Mouse (Mus musculus) heart, adult 8-10 months (tissue): ENCODE results near the gene Ldlrap1. TPM values are rescaled to one million over a fixed set of nuclear protein-coding genes. Genes with fewer than 3 reads are reported as not detected.
"Not testable (repeated sequence)": the region's sequence is repeated elsewhere in the genome, so short reads cannot be mapped to it uniquely, and the experiment has no call there.

Experiments used
- DNase-seq: peaks from one replicate; pipeline ENCODE4 v3.0.0; 2022; ENCODE audit warnings: low spot score
- total RNA-seq, 4 experiments: library from RNA; stranded (reverse); gene quantifications; 2 replicates each; pipeline ENCODE4 v1.2.4; 2022

Ldlrap1 gene
- 10 to 100 TPM; 12.1 to 15.3 (median 13.0) TPM for total RNA-seq

- DNase-seq = peak; percentile 72
Measured at GRCm38 (mm10) chr4:134767426-134768225, at the start of gene Ldlrap1. TSS of gene Ldlrap1 (minus strand) at chr4:134768024.

GRCm38 (mm10) chr4:134814229-134814571 lies 46.4 kb upstream of the Ldlrap1 start:
- no peak for DNase-seq

GRCm38 (mm10) chr4:134813406-134814228 lies 45.8 kb upstream of the Ldlrap1 start:
- DNase-seq = no peak

DNA sequence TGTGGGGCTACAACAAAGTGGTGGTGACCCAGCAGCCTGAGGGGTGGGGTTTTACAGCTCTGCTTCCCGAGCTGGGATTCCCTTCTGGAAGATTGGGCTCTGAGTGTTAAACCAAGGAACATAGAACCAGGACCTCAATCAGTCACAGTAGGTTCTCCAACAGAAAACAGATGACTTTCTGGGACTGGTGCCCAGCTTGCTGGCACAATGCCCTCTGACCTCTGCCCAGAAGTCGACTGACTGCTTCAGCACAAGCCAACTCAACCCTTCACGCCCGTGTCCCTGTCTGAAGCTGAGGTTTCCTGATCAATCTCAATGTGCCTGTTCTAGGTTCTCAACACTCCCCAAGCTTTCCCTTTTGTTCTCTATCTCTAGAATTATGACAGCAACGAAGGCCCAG lies 36.9 kb upstream of the Ldlrap1 start:
- peak; percentile 86 for DNase-seq

- DNase-seq = no peak
Measured at GRCm38 (mm10) chr4:134802765-134803164, 34.9 kb upstream of the Ldlrap1 start.

DNA sequence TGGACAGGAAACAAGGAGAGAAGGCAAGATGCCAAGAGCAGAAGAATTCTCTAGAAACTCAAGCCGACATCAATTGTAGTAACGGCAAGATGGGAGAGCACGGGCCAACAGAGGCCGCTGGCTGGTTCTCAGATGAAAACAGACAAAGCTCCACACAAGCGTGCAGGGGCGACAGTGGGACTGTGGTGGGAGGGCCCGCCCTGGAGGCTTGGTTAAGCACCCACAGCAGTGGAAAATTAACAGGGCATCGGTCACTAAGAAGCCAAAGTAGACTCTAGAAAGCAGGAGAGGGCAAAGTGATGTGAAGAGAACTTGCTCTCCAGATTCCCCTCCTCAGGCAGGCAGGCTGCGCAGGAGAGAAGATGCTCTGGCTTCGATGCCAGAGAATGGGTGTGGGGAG lies 34.3 kb upstream of the Ldlrap1 start:
- DNase-seq = no peak

DNA sequence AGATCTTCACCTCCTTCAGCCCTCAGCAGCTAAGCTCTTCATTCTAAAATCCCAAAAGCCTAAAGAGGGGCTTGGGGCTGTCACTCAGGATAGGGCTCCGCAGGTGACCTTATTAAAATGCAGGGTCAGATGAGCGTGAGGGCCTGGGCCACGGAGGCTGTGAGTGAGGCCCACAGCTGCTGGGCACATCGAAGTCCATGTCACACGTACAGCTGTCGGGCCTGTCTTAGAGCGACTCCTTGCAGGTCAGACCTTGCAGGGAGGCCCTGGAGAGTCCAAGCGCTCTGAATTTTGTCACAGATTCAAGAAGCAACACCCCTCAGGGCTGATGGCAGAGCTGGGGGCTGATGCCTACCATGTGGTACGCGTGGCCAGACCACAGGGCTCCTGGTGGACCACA lies 32.9 kb upstream of the Ldlrap1 start:
- no peak for DNase-seq

DNA sequence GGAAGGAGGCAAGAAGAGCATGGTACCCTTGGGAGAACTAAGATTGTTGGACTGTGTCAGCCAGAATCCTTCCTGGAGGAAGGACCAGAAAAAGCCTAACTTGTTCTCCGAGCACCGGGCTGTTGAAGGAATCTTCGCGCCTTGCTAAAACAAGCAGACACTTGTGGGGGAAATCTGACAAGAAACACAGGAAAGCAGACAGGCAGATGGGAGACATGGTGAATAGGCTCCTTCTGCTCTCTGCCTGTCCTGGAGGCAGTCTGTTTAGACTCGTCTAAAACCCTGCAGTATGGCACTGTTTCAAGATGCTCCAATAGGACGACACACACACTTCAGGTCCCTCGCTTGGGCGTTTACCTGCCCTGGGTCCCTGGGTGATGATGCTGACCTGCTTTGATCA lies 32.3 kb upstream of the Ldlrap1 start:
- no peak for DNase-seq

GRCm38 (mm10) chr4:134799272-134799671 lies 31.4 kb upstream of the Ldlrap1 start:
- peak; percentile 47 for DNase-seq

DNA sequence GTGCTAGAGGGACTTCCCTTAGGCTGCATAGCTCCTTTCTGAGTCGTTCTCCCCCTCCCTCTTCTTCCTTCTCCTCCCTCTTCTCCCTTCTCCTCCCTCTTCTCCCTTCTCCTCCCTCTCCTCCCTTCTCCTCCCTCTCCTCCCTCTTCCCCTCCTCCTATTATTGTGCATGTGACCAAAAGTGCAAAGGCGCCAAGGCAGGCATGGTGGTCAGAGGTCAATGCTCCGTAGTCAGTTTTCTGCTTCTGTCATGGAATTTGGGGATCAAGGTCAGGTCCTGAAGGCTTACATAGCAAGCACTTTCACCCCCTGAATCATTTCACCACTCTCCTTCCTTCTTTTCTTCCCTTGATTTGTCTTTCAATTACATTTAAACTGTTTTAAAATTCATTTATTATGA lies 31.0 kb upstream of the Ldlrap1 start:
- no peak for DNase-seq

GRCm38 (mm10) chr4:134797621-134798020 lies 29.8 kb upstream of the Ldlrap1 start:
- DNase-seq = no peak

DNA sequence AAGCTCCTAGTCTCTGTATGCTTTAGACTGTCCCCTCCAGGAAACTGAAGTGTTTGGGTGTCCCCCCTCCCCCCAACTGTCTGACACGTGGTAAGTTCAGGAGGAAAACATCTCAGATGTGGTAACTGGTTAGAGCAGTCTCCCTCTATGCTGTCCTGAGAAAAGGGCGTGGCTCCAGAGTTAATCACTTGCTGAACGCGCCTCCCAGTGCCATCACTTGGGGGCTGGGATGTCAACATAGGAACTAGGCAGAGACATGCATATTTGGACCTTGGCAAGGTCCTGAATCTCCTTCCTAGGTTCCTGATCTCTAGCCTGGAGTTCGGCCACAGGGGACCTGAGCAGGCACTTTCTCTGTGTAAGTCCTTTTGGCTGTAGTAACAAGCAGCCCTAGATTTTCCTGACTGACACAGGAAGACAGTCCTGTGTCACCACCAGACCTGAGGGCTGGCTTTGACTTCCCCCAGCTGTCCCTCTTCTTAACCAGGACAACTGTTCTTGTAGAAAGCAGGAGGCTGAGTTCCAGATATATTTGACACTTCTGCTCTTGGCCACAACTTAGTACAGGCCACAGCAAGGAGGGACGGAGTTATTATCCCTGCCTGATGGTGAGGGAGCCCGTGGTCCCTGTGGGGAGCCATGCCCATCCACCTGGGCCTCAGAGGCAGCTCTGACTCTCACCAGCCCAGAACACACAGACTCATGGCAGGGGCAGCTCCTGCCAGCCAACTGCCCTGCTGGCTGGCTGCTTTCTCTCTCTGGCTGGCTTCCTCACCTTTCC lies 28.9 kb upstream of the Ldlrap1 start:
- DNase-seq = no peak

GRCm38 (mm10) chr4:134795819-134796485 lies 28.1 kb upstream of the Ldlrap1 start:
- DNase-seq = no peak

GRCm38 (mm10) chr4:134794959-134795358 lies 27.1 kb upstream of the Ldlrap1 start:
- not testable (repeated sequence) for DNase-seq

DNA sequence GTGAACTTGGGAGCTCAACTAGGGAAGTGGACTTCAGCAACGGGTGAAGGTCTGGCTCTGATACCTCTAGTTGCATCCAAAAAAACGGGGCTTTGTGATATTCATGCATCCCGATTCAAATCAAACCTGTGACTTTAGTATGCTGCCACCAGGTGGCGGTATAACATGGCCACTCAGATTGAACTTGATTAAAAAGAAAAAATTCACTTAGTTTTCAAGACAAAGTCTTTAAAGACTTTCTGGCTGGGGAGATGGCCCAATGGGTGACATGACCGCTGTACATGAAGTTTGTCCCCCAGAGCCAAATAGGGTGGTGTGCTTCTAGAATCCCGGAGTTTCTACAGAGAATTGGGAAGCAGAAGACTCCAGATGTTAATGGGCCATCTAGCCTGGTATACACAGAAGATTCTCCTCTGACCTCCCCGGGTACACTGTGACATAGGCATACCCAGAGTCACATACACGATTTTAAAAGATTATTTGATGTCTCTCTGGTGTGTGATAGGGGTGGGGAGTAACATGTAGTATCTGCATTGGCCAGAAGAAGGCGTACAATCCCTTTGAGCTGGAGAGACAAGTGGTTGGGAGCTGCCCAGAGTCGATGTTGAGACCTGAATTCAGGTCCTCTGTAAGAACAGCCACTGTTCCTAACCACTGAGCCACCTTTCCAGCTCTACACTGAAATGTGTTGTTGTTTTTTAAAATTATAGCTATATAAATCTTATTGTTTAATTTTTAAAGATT lies 25.6 kb upstream of the Ldlrap1 start:
- DNase-seq = peak; percentile 42

GRCm38 (mm10) chr4:134791731-134792130 lies 23.9 kb upstream of the Ldlrap1 start:
- no peak for DNase-seq

DNA sequence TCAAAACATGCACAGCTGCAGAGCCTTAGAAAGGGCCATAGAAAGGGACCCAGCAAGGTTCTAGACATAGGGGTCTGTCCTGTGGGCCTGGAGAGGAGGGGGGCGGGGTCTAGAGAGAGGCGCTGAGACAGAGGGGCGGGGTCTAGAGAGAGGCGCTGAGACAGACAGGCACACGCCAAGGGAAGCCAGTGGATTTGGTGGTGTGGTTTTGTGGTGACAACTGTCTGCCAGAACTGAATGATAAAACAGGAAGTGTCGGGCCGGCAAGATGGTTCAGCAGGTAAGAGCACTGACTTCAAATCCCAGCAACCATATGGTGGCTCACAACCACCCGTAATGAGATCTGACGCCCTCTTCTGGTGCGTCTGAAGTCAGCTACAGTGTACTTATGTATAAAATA lies 19.1 kb upstream of the Ldlrap1 start:
- DNase-seq = no peak

DNA sequence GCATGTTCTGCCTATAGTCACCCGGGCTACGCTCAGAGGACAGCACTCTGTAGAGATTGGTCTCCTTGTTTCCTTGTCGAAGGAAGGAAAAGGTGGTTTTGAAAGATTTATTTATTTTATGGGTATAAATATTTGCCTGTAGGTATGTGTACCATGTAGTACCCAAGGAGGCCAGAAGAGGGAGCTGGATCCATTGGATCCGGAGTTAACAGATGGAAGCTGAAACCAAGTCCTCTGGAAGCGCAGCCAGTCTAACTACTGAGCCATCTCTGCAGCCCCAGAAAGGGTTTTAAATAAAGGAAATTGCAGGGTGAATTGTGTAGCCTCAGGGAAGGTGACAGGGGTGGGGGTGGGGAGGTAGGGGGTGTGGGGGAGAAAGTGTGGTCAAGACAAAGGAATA lies 16.9 kb upstream of the Ldlrap1 start:
- DNase-seq = no peak

DNA sequence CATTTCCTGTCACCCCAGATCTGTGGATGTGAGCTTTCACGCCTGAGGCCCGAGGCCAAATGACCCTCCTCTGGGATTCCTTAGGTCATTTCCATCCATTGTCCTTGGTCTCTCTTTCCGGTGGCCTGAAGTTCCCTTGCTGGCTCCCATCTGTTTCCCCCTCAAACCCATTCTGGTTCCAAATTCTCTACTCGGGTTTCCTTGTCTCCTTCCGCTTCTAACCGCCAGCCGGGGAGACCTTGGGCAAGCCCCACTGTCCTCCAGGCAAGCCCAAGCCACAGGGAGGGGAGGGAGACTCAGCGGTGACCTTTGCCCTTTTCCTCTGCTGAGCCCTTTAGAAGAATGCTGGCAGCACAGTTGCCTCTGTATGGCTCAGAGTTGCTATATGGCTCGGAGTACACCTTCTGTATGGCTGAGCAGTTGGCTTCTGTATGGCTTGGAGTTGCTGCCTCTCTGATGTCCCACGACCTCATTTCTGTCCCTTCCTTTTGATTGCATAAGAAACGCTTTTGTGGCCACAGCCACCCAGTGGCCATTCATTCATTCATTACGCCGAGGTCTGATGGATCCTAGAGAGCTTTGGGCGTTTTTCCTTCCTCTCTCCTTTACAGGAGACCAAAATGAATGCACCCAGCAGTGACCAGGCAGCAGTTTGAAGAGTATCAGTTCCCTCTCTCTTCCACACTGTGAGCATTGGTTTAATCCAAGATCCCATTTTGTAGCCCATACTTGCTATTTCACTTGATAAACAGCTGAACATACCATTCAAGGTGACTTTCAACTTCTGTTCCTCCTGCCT lies 11.5 kb upstream of the Ldlrap1 start:
- peak; percentile 78 for DNase-seq

GRCm38 (mm10) chr4:134776246-134776645 lies 8.4 kb upstream of the Ldlrap1 start:
- no peak for DNase-seq
